Comparison of ENCODE assay signal across 8 mouse cellular contexts in genomic region chr17:3314625-3315020, GRCm38 (mm10). TPM values are rescaled to one million over a fixed set of nuclear protein-coding genes. Genes with fewer than 3 reads are reported as not detected.
A peak's percentile ranks its signal among the peaks of the same experiment; 100 is the strongest.
DNase-seq lines count a peak whose midpoint lies in the region; ATAC-seq and TF ChIP-seq lines count a peak whose summit lies in the region.

No protein-coding gene starts in this region.

- WGBS in liver, adult 2 months, result 11% methylated on average over 3 of the region's 3 CpGs
- 38% methylated on average over 3 of the region's 3 CpGs for WGBS in limb, embryonic 11.5 days
- 43% methylated on average over 3 of the region's 3 CpGs for WGBS in neural tube, embryonic 14.5 days

- peak; percentile 75 for DNase-seq in liver, adult 2 months (ENCODE audit: extremely low read depth, low read depth, low spot score)
- no peak for DNase-seq in liver
- DNase-seq in fat pad, adult 2 months (ENCODE audit: extremely low read depth, low read depth, low spot score), result peak; percentile 78
- DNase-seq in limb, embryonic 11.5 days (ENCODE audit: low spot score), result no peak
- no peak for DNase-seq in c-Kit-positive CD71-positive TER-119-positive erythroid progenitor cells, embryonic 14.5 days (ENCODE audit: low spot score)
- DNase-seq in urinary bladder, adult 18-20 months (ENCODE audit: low spot score in 2 of 2), result no peak
- no peak for DNase-seq in spleen, postnatal 14 days (ENCODE audit: low spot score in 2 of 2)

- ATAC-seq in limb, embryonic 11.5 days (ENCODE audit: insufficient number of reproducible peaks, low FRiP score, low TSS enrichment, low read depth), result no peak
- ATAC-seq in neural tube, embryonic 14.5 days (ENCODE audit: low read depth), result peak; percentile 33; the same call in 1 of the 2 replicates

- H3K79me2 ChIP-seq in liver, adult 2 months (ENCODE audit: control insufficient read depth, insufficient read depth, low read length), result no peaks in the 10 kb centered on the region

- H3K27me3 ChIP-seq in liver, adult 2 months (ENCODE audit: control insufficient read depth, insufficient read depth, low read length), result no peaks in the 10 kb centered on the region
- H3K27me3 ChIP-seq in limb, embryonic 11.5 days (ENCODE audit: control insufficient read depth, insufficient read depth, low read length), result no peaks in the 10 kb centered on the region
- no peaks in the 10 kb centered on the region for H3K27me3 ChIP-seq in neural tube, embryonic 14.5 days (ENCODE audit: control insufficient read depth, insufficient read depth, low read length)

- peak overlapping the region; percentile 44 for H3K4me2 ChIP-seq in limb, embryonic 11.5 days (ENCODE audit: low read depth, severe bottlenecking)
- peak overlapping the region; percentile 68 for H3K4me2 ChIP-seq in neural tube, embryonic 14.5 days (ENCODE audit: low read depth, low read length)

- TF ChIP-seq CTCF in liver, adult 2 months (IDR thresholded peaks at IDR 0.05; ENCODE audit: low read depth, low read length), result no peak

- H3K36me3 ChIP-seq in liver, adult 2 months (ENCODE audit: control insufficient read depth, insufficient read depth, low read length), result no peaks in the 10 kb centered on the region
- no peaks in the 10 kb centered on the region for H3K36me3 ChIP-seq in limb, embryonic 11.5 days (ENCODE audit: control insufficient read depth, insufficient read depth, low read length)
- H3K36me3 ChIP-seq in neural tube, embryonic 14.5 days (ENCODE audit: control insufficient read depth, insufficient read depth, low read length), result no peaks in the 10 kb centered on the region

- H3K4me3 ChIP-seq in liver, adult 2 months (ENCODE audit: insufficient read depth, low read depth, low read length), result peak overlapping the region; percentile 87
- H3K4me3 ChIP-seq in limb, embryonic 11.5 days (ENCODE audit: low read depth, low read length), result peak overlapping the region; percentile 20; the same call in 1 of the 2 replicates
- peak overlapping the region; percentile 34 for H3K4me3 ChIP-seq in neural tube, embryonic 14.5 days (ENCODE audit: low read depth, low read length)

- H3K27ac ChIP-seq in liver, adult 2 months (replicated peaks; ENCODE audit: insufficient read depth, low read depth, low read length), result no peak overlapping the region
- no peak overlapping the region for H3K27ac ChIP-seq in limb, embryonic 11.5 days (replicated peaks; ENCODE audit: low read depth, low read length)
- no peak overlapping the region for H3K27ac ChIP-seq in neural tube, embryonic 14.5 days (ENCODE audit: low read depth, low read length)

- no peaks in the 10 kb centered on the region for H3K4me1 ChIP-seq in liver, adult 2 months (ENCODE audit: control insufficient read depth, insufficient read depth, low read length)
- H3K4me1 ChIP-seq in limb, embryonic 11.5 days (ENCODE audit: control insufficient read depth, insufficient read depth, low read length), result no peaks in the 10 kb centered on the region
- no peaks in the 10 kb centered on the region; the same call in 1 of the 2 replicates for H3K4me1 ChIP-seq in neural tube, embryonic 14.5 days (ENCODE audit: control insufficient read depth, insufficient read depth, low read length)

- H3K9ac ChIP-seq in liver, adult 2 months (ENCODE audit: low read depth, low read length), result no peak overlapping the region
- H3K9ac ChIP-seq in limb, embryonic 11.5 days (ENCODE audit: low read length), result peak overlapping the region; percentile 34; the same call in 1 of the 2 replicates
- H3K9ac ChIP-seq in neural tube, embryonic 14.5 days (replicated peaks; ENCODE audit: low read depth, low read length), result no peak overlapping the region

- H3K9me3 ChIP-seq in limb, embryonic 11.5 days (ENCODE audit: control insufficient read depth, low read length), result peaks cover 2% of the 10 kb centered on the region; the same call in 1 of the 2 replicates
- no peaks in the 10 kb centered on the region for H3K9me3 ChIP-seq in neural tube, embryonic 14.5 days (ENCODE audit: control insufficient read depth, low read length)

- no peak for TF ChIP-seq POLR2A in liver, adult 2 months (IDR thresholded peaks at IDR 0.05; ENCODE audit: extremely low read depth, insufficient read depth, low read length)

RNA-seq across cellular contexts. Expression of gene Tiam2, which starts 11.8 kb away (rescaled TPM):
- total RNA-seq in liver, adult 2 months (2014; rRNA removed), result 5.0 and 5.2 TPM in 2 replicates
- polyA plus RNA-seq in liver, adult 2 months (2012; rRNA removed), result 1.4 and 2.9 TPM in 2 replicates
- polyA plus RNA-seq in limb, embryonic 11.5 days (2014; fragmentation: Nextera tagmentation; extraction: Ambion mirVana), result 8.3 and 8.4 TPM in 2 replicates
- 7.8 and 9.3 TPM in 2 replicates for polyA plus RNA-seq in neural tube, embryonic 14.5 days (2014; fragmentation: Nextera tagmentation; extraction: Ambion mirVana)

Comparison
In these comparisons a context has a peak if more than half of its experiments do, and no peak if none do; other contexts are left out.
1. DNase-seq: peak in liver, adult 2 months (single experiment) and fat pad, adult 2 months (single experiment); none in liver (single experiment), limb, embryonic 11.5 days (single experiment), c-Kit-positive CD71-positive TER-119-positive erythroid progenitor cells, embryonic 14.5 days (single experiment), urinary bladder, adult 18-20 months (0 of 2) and spleen, postnatal 14 days (0 of 2).
2. H3K4me3 ChIP-seq: peak in every context shown above with its lines; median percentile 87 in liver, adult 2 months; 34 in neural tube, embryonic 14.5 days; 20 in limb, embryonic 11.5 days.